Mouse (Mus musculus) ovary, postnatal 10 days (tissue): Measurements from ENCODE around the gene Cspg4.

Experiments used
- DNase-seq: peaks from one replicate; pipeline ENCODE4 v3.0.0; 2022; ENCODE audit warnings: low spot score

Cspg4 gene

GRCm38 (mm10) chr9:56864216-56864729 is 560 bp upstream of the Cspg4 start, which contains the start of gene Odf3l1:
TSS of gene Odf3l1 (minus strand) at chr9:56864679.
- no peak for DNase-seq

- no peak for DNase-seq
Measured at GRCm38 (mm10) chr9:56865673-56866400, 1.0 kb downstream of the Cspg4 start.

- no peak for DNase-seq
Measured at GRCm38 (mm10) chr9:56866430-56866829, 1.6 kb downstream of the Cspg4 start.

GRCm38 (mm10) chr9:56868292-56868691 is 3.5 kb downstream of the Cspg4 start:
- DNase-seq: no peak

GRCm38 (mm10) chr9:56869552-56869951 is 4.7 kb downstream of the Cspg4 start:
- DNase-seq: no peak

- no peak for DNase-seq
Measured at GRCm38 (mm10) chr9:56870778-56871177, 5.9 kb downstream of the Cspg4 start.

GRCm38 (mm10) chr9:56871191-56871590 is 6.4 kb downstream of the Cspg4 start:
- DNase-seq: no peak

- no peak for DNase-seq
Measured at GRCm38 (mm10) chr9:56872105-56872903, 7.5 kb downstream of the Cspg4 start.

GRCm38 (mm10) chr9:56873097-56873496 is 8.3 kb downstream of the Cspg4 start:
- no peak for DNase-seq

- DNase-seq: no peak
Measured at GRCm38 (mm10) chr9:56876784-56877183, 12.0 kb downstream of the Cspg4 start.

- no peak for DNase-seq
Measured at GRCm38 (mm10) chr9:56877284-56877683, 12.5 kb downstream of the Cspg4 start.

- no peak for DNase-seq
Measured at GRCm38 (mm10) chr9:56880790-56881189, 16.0 kb downstream of the Cspg4 start.

- DNase-seq: no peak
Measured at GRCm38 (mm10) chr9:56881539-56882082, 16.8 kb downstream of the Cspg4 start.

GRCm38 (mm10) chr9:56882283-56882682 is 17.4 kb downstream of the Cspg4 start:
- no peak for DNase-seq

GRCm38 (mm10) chr9:56882818-56883217 is 18.0 kb downstream of the Cspg4 start:
- no peak for DNase-seq

- DNase-seq: no peak
Measured at GRCm38 (mm10) chr9:56883470-56883869, 18.6 kb downstream of the Cspg4 start.

GRCm38 (mm10) chr9:56884328-56884727 is 19.5 kb downstream of the Cspg4 start:
- DNase-seq: no peak

- DNase-seq: no peak
Measured at GRCm38 (mm10) chr9:56886113-56886512, 21.3 kb downstream of the Cspg4 start.

- DNase-seq: no peak
Measured at GRCm38 (mm10) chr9:56886601-56887000, 21.8 kb downstream of the Cspg4 start.

- no peak for DNase-seq
Measured at GRCm38 (mm10) chr9:56887581-56887980, 22.7 kb downstream of the Cspg4 start.

GRCm38 (mm10) chr9:56889817-56890216 is 25.0 kb downstream of the Cspg4 start:
- no peak for DNase-seq

GRCm38 (mm10) chr9:56890522-56891250 is 25.9 kb downstream of the Cspg4 start:
- no peak for DNase-seq
